Mouse (Mus musculus) erythroblast, embryonic 14.5 days (primary cell): Measurements from ENCODE around the gene Actr1b.

Source experiments
- GATA1 ChIP-seq: IDR thresholded peaks from 2 replicates; pipeline ENCODE4 v1.6.1; 2012; ENCODE audit warnings: low read length, inconsistent platforms, mixed read lengths
- TAL1 ChIP-seq: IDR thresholded peaks from 3 replicates; pipeline ENCODE4 v1.6.1; 2012; ENCODE audit warnings: low read length, inconsistent platforms, mixed read lengths

- TF ChIP-seq GATA1 (no peak), TAL1 (no peak)
These were observed 46.2 kb upstream of the Actr1b start for GRCm38 (mm10) chr1:36760401-36760800.
